Mouse (Mus musculus): ENCODE results near the gene 4931440F15Rik. TPM values are rescaled to one million over a fixed set of nuclear protein-coding genes. Genes with fewer than 3 reads are reported as not detected.

Gene 4931440F15Rik
- total and polyA plus RNA-seq, 3 experiments: 0.06 to 0.08 TPM; not detected in 1

DNA sequence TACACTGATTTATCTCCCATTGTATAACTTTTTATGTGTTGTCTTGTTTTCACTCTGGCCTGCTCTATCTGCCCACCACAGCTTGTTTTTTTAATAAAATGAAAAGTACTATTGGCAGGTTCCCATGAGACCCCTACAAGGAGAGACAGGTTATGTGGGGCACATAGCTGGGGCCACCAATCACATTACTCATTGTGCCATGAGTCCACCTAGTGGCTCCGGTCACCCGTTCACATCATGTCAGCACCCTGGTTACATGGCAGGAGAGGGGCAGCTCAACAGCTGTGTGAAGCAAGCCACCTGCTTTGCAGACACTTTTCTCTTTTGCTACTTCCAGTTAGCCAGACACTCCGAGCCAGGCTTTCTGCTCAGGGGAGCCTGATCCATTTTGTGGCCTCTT, 13.0 kb downstream of the 4931440F15Rik start:
- Histone ChIP-seq H3K9ac (ENCODE audit: control insufficient read depth, low read depth, low read length, poor library complexity, severe bottlenecking) (no peak overlapping the region), H3K36me3 (ENCODE audit: control insufficient read depth in 1 of 2, insufficient read depth in 2 of 2, low read length in 2 of 2) (peaks cover 0 to 28% of the 10 kb centered on the region in 2 experiments; a peak in 2 of 4 replicates), H3K9me3 (replicated peaks; ENCODE audit: insufficient read depth, low read length) (no peaks in the 10 kb centered on the region), H3K4me3 (ENCODE audit: control insufficient read depth in 1 of 2, insufficient read depth in 1 of 2, low read depth in 2 of 2, low read length in 2 of 2) (no peak overlapping the region), H3K27ac (ENCODE audit: control insufficient read depth, low read depth, low read length) (no peak overlapping the region), H3K27me3 (ENCODE audit: control insufficient read depth in 1 of 2, insufficient read depth in 2 of 2, low read length in 2 of 2) (no peaks in the 10 kb centered on the region), H3K4me1 (ENCODE audit: control insufficient read depth in 1 of 2, insufficient read depth in 2 of 2, low read length in 2 of 2) (peaks cover 18 to 20% of the 10 kb centered on the region in 2 experiments), H3K79me2 (ENCODE audit: control insufficient read depth, insufficient read depth, low read length, poor library complexity) (no peaks in the 10 kb centered on the region)
- no peak for DNase-seq (ENCODE audit: low read depth, low spot score)
- no peak for TF ChIP-seq ZNF384 (IDR thresholded peaks at IDR 0.05; ENCODE audit: low read depth, low read length)
- TF ChIP-seq MAZ (IDR thresholded peaks at IDR 0.05; ENCODE audit: low read depth, low read length): no peak
- no peak for TF ChIP-seq KAT2A (conservative IDR thresholded peaks at IDR 0.05; ENCODE audit: low read depth, low read length)
- no peak for TF ChIP-seq ELF1 (IDR thresholded peaks at IDR 0.05; ENCODE audit: low read depth, low read length)
- TF ChIP-seq GATA1 (IDR thresholded peaks at IDR 0.05; ENCODE audit: low read depth, low read length): no peak
- TF ChIP-seq MAX (IDR thresholded peaks at IDR 0.05; ENCODE audit: low read length): no peak
- no peak for TF ChIP-seq UBTF (IDR thresholded peaks at IDR 0.05; ENCODE audit: borderline replicate concordance, insufficient read depth, low read depth, low read length)
- TF ChIP-seq RCOR1 (IDR thresholded peaks at IDR 0.05; ENCODE audit: low read depth, low read length): no peak
- TF ChIP-seq USF2 (IDR thresholded peaks at IDR 0.05; ENCODE audit: borderline replicate concordance in 1 of 2, insufficient read depth in 1 of 2, low read depth in 1 of 2, low read length in 2 of 2): no peak
- TF ChIP-seq ETS1 (IDR thresholded peaks at IDR 0.05; ENCODE audit: low read depth, low read length): no peak
- no peak for TF ChIP-seq MAFK (IDR thresholded peaks at IDR 0.05; ENCODE audit: borderline replicate concordance, low read depth, low read length)
- no peak for TF ChIP-seq CTCF (IDR thresholded peaks at IDR 0.05 in 2 of 3, conservative IDR thresholded peaks at IDR 0.05 in 1 of 3; ENCODE audit: control insufficient read depth in 1 of 3, insufficient read depth in 1 of 3, low read depth in 2 of 3, low read length in 3 of 3, poor library complexity in 1 of 3, severe bottlenecking in 1 of 3)
- no peak for TF ChIP-seq POLR2A (IDR thresholded peaks at IDR 0.05; ENCODE audit: control insufficient read depth in 1 of 2, insufficient read depth in 1 of 2, low read depth in 1 of 2, low read length in 2 of 2, poor library complexity in 1 of 2)
- no peak for TF ChIP-seq RAD21 (IDR thresholded peaks at IDR 0.05; ENCODE audit: low read depth, low read length)
- TF ChIP-seq POLR2AphosphoS2 (IDR thresholded peaks at IDR 0.05; ENCODE audit: low read length): no peak
- TF ChIP-seq TAL1 (IDR thresholded peaks at IDR 0.05; ENCODE audit: low read length): no peak
- no peak for TF ChIP-seq SMC3 (IDR thresholded peaks at IDR 0.05; ENCODE audit: low read depth, low read length)

DNA sequence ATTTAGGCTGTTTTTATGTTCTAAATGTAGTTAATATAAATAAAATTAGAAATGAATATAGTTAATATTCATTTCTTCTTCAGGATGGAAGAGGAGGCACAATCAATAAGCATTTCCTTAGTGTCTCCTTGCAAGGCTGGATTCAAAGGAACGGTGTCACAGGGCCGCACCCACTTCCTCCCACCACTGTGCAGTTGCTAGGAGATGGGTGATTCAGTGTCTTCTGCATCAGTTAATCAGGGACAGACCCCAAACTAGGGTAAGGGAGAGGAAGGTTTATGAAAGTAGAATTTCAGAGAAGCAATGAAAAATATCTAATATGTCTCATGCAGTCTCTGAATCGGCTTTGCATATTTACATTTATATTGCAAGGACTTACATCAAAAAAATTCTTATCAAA, 15.1 kb downstream of the 4931440F15Rik start:
- peak; percentile 53 for DNase-seq (ENCODE audit: low read depth, low spot score)
- H3K9ac ChIP-seq (ENCODE audit: control insufficient read depth, low read depth, low read length, poor library complexity, severe bottlenecking): no peak overlapping the region
- no peaks in the 10 kb centered on the region for H3K9me3 ChIP-seq (replicated peaks; ENCODE audit: insufficient read depth, low read length)
- no peaks in the 10 kb centered on the region for H3K79me2 ChIP-seq (ENCODE audit: control insufficient read depth, insufficient read depth, low read length, poor library complexity)
- no peaks in the 10 kb centered on the region for H3K27me3 ChIP-seq (ENCODE audit: control insufficient read depth in 1 of 2, insufficient read depth in 2 of 2, low read length in 2 of 2)
- H3K4me3 ChIP-seq (ENCODE audit: control insufficient read depth in 1 of 2, insufficient read depth in 1 of 2, low read depth in 2 of 2, low read length in 2 of 2): no peak overlapping the region
- H3K27ac ChIP-seq (ENCODE audit: control insufficient read depth, low read depth, low read length): no peak overlapping the region
- peaks cover 7 to 11% of the 10 kb centered on the region in 2 experiments for H3K4me1 ChIP-seq (ENCODE audit: control insufficient read depth in 1 of 2, insufficient read depth in 2 of 2, low read length in 2 of 2)
- TF ChIP-seq ELF1 (IDR thresholded peaks at IDR 0.05; ENCODE audit: low read depth, low read length) (no peak), USF1 (IDR thresholded peaks at IDR 0.05; ENCODE audit: low read depth, low read length) (no peak), KAT2A (conservative IDR thresholded peaks at IDR 0.05; ENCODE audit: low read depth, low read length) (no peak), RAD21 (IDR thresholded peaks at IDR 0.05; ENCODE audit: low read depth, low read length) (no peak), CHD2 (IDR thresholded peaks at IDR 0.05; ENCODE audit: low read length) (no peak), USF2 (IDR thresholded peaks at IDR 0.05; ENCODE audit: borderline replicate concordance in 1 of 2, insufficient read depth in 1 of 2, low read depth in 1 of 2, low read length in 2 of 2) (no peak), POLR2A (IDR thresholded peaks at IDR 0.05; ENCODE audit: control insufficient read depth in 1 of 2, insufficient read depth in 1 of 2, low read depth in 1 of 2, low read length in 2 of 2, poor library complexity in 1 of 2) (no peak), POLR2AphosphoS5 (IDR thresholded peaks at IDR 0.05; ENCODE audit: borderline replicate concordance, low read depth, low read length) (no peak), HCFC1 (IDR thresholded peaks at IDR 0.05; ENCODE audit: low read depth, low read length) (no peak), ETS1 (IDR thresholded peaks at IDR 0.05; ENCODE audit: low read depth, low read length) (no peak), MXI1 (IDR thresholded peaks at IDR 0.05; ENCODE audit: low read depth, low read length) (no peak), SIN3A (IDR thresholded peaks at IDR 0.05; ENCODE audit: low read length) (no peak)
- H3K36me3 ChIP-seq (ENCODE audit: control insufficient read depth in 1 of 2, insufficient read depth in 2 of 2, low read length in 2 of 2): peaks cover 0 to 15% of the 10 kb centered on the region in 2 experiments; a peak in 2 of 4 replicates
